Mouse (Mus musculus) cerebral cortex, adult 2 months (tissue): ENCODE measurements around the gene Cers2.

Experiments
- WGBS: fragments of 180-500 bp; shearing (Covaris S2); methylation state at CpG from one replicate; pipeline ENCODE4 v1.1.7; 2018; 5-methylcytosine and 5-hydroxymethylcytosine counted together

The Cers2 gene

GRCm38 (mm10) chr3:95290156-95290555 lies 24.4 kb upstream of the Cers2 start:
- 75% methylated on average over 6 of the region's 6 CpGs for WGBS

GRCm38 (mm10) chr3:95291041-95291440 lies 23.6 kb upstream of the Cers2 start:
- 78% methylated on average over 4 of the region's 4 CpGs for WGBS

GRCm38 (mm10) chr3:95292899-95293298 lies 21.7 kb upstream of the Cers2 start:
- 89% methylated on average over 2 of the region's 2 CpGs for WGBS

DNA sequence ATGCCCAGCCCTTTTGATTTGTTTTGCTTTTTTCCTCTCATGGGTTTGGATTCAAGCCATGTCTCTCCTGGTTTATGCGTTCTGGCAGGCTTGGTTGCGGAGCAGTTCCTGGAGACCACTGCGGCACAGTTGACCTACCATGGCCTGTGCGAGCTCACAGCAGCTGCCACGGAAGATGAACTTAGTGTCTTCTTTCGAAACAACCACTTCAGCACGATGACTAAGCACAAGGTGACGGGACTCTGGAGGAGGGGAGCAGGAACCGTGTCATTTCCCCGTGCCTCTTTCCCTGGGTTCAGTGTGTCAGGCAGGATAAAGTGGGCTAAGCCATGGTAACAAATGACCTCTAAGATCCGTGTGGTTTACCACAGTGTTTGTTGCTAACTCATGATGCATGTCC lies 21.1 kb upstream of the Cers2 start:
- WGBS: 72% methylated on average over 11 of the region's 11 CpGs

DNA sequence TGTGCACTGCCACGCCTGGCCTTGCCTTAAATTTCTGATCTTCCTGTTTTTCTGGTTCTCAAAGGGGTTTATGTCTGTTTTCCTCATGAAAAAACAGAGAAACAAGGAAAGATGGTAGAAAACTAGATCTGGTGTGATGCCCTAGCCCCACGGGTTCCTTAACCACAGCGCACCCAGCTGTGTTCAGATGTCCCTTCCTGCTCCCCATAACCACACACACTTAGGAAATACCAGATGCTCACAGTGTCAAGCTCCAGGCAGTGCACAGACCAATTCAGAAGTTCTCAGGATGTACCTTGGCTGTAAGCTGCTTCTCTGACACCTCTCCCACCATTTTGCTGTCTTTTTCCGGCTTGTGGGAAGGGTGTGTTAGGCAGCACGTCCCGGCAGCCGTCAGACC lies 20.3 kb upstream of the Cers2 start:
- WGBS: 75% methylated on average over 7 of the region's 7 CpGs

- WGBS: 71% methylated on average over 5 of the region's 5 CpGs
Measured at GRCm38 (mm10) chr3:95294718-95295117, 19.9 kb upstream of the Cers2 start.

DNA sequence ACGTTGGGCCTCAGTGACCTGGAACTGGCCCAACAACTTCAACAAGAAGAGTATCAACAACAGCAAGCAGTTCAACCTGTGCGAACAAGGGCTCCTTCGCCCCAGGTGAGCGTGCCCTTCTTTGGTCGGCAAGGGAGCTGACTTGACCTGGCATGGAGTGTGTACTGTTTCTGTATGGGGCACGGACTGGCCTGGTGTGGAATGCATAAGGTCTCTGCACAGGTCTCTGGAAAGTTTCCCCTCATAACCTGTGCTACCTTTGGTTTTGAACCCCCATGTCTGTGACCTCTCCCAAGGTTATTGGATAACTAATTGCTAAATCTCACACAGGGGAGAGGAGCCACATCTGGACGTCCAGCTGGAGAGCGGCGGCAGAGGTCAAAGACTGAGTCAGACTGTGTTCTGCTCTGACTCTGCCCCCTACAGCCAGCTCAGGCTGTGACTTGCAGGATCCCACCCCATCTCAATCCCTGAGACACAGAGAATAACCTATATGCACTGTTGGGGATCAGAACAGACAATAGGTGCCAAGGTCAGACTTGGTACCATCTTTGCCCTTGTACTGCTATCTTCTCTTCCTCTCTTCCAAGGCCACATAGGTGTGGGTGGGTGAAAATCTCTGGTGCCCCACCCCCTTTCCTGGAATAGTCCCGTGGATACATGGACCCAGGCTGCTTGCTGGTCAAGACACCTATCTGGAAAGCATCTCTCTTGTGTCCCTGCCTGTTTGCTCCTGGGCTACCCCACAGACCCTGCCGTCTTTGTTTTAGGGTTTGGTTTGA lies 19.1 kb upstream of the Cers2 start:
- WGBS: 78% methylated on average over 11 of the region's 11 CpGs

DNA sequence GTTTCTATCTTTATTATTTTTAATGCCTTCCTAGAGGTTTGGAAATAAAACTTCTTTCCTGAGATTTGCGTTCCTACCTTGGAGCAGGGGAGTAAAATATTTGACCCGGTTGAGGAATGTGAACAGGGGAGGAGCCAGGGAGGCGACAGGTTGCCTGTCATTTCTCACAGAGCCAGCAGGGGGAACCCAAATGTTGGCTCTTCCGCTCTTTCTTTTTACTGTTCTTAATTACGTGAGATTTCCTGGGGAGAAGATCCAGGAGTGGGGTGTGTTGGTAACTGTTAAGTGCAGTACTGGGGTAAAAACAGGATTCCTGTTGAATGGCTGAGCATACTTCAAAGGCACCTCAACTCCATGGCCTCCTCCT lies 18.5 kb upstream of the Cers2 start:
- WGBS: 20% methylated on average over 5 of the region's 5 CpGs

GRCm38 (mm10) chr3:95298018-95298417 lies 16.6 kb upstream of the Cers2 start:
- WGBS: 82% methylated on average over 7 of the region's 7 CpGs

DNA sequence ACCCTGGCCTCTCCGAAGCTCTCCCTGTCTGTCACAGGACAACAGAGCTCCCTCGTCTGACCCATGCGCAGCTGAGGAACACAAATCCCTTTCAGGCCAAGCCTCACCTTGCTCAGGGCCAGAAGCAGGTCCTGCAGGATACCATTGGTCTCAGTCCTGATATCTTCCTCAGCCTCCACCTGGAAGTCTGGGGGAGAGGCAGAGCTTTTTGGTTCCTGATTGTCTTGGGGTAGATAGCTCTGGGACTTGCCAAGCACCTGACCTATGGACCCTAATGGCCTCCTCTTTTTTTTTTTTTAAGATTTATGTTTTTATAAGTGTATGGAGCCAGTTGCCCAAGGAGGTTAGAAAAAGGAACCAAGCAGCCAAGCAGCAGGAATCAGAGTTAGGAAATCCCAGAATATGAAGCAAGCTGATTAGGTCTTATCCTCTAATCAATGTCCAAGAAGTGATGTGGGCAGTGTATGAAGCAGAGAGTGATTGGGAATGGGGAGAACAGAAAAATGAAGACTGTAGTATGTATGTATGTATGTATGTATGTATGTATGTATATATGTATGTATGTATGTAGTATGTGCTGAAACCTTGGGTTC lies 13.3 kb upstream of the Cers2 start:
- WGBS: 98% methylated on average over 3 of the region's 3 CpGs

DNA sequence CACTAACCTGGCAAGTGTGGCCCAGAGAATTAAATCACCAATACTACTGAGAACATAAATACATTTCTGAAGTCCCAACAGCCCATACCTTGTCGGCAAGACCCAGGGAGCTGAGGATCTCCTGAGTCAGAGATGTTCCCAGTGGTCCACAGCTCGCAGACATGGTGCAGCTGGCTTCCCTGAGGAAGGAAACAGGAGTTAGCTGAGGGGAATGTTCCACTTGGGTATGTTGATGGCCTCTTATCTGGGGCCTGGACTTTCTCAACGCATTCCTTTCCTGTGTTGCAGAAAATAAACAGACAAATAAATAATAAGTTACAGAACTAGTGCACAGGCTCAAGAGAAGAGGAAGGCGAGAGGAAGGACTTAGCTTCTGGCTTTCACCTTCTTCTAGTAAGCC lies 8.3 kb upstream of the Cers2 start:
- WGBS: 86% methylated on average over 4 of the region's 4 CpGs

DNA sequence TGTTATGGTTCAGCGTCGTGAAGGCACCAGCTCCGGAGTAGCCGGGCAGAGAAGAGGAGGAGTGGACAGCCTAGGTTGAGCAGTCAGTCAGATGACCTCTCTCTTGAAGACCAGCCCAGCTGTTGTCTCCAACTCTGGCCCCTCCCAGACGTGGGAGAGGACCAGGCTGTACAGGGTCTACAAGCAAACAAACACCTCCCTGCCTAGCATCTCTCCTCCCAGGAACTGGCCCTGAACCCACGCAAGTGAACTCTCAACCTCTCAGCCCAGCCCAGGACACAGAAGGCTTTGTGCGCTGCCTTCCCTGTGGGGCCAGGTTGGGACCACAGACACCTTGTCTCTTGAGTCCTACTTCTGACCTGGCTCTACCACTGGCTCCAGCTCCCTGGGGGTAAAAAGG lies 7.5 kb upstream of the Cers2 start, which contains the start of gene Anxa9:
TSS of gene Anxa9 (minus strand) at position 77 of the 400 bp plus-strand sequence.
- WGBS: 76% methylated on average over 7 of the region's 7 CpGs

GRCm38 (mm10) chr3:95310496-95310895 lies 4.1 kb upstream of the Cers2 start:
- 61% methylated on average over 3 of the region's 3 CpGs for WGBS

DNA sequence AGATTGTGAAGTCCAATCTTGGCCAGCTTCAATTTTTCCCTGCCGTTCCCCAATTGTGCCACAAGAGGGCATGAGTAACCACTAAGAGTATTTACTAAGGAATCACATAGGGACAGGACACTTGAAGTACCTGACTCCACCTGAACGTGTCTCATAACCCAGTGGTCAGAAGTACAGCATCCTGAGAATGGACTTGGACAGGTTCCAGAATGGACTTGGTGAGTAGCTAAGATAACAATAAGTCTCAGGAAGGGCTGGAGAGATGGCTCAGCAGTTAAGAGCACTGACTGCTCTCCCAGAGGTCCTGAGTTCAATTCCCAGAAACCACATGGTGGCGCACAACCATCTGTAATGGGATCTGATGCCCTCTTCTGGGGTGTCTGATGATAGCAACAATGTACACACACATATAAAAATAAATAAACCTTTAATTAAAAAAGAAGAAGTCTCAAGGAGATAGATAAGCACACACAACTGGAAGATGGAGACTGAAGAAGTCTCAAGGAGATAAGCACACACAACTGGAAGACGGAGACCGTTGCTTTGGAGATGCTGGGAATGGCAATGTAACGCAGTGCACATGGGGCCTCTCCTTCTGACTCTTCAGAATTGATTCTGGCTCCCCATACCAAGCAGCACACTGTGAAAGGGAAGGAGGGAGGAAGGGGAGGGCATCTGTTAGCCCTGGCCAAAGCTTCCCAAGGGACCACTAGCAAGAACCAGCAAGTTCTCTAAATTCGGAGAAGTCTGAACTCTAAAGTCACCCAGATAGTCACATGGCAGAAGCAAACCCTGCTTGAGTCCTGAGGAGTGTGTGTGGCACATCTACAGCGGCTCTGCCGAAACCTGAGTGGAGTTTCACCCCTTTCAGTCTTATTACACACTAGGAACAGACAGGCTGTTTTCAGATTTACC lies 3.4 kb upstream of the Cers2 start:
- WGBS: 66% methylated on average over 9 of the region's 9 CpGs

GRCm38 (mm10) chr3:95312623-95313022 lies 2.0 kb upstream of the Cers2 start:
- 73% methylated on average over 6 of the region's 6 CpGs for whole genome bisulfite sequencing

DNA sequence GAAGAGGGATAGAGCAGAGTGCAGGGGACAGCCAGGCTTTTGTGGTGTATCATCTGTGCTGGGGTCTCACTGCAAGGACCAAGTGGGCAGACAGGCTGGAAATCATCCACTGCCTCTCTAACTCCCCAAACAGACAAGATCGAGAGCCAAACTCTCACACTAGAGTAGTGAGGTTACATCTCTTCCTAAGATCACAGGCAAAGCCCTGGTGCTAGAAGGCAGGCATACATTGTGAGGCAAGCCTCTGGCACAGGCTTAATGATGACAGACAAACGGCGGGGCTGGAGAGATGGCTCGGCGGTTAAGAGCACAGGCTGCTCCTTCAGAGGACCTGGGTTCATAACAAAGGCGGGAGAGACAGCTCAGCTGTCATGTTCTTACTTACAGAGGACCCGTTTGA lies 1.1 kb upstream of the Cers2 start:
- 71% methylated on average over 7 of the region's 7 CpGs for WGBS

- WGBS: 73% methylated on average over 6 of the region's 6 CpGs
Measured at GRCm38 (mm10) chr3:95314075-95314474, 516 bp upstream of the Cers2 start.

DNA sequence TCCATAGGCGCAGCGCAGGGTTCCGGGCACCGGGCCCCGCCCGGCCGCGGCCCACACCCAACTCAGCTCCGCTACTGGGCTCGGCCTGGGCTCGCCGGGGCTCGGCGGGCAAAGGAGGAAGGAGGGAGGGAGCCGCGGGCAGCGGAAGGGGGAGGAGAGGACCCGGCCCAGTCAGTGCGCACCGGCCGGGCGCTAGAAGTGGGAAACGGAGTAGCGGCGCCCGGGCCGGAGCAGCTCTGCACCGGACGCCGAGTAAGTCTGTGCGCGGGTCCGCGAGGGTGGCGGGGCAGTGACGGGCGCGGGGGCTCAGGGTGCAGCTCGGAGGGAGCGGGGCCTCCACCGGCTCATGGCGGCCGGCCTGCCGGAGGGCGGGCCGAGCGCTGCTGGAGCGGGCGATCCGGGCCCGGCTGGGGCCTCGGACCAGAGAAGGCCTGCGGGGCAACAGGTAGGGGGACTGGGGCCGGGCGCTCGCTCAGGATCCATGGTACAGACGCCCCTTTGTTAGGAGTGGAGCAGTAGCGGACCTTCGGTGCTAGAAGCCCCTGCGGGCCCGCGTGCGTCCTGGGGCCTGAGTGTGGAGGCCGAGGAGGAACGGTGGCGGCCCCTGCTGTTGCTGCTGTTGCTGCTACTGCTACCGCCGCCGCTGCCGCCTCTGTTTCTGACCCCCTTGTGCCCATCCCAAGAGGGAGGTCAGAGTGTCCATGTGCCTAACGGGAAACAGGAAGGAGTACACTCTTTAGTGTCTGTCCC lies 678 bp downstream of the Cers2 start:
- WGBS: under 1% methylated on average over 69 of the region's 71 CpGs

- WGBS: 22% methylated on average over 9 of the region's 9 CpGs
Measured at GRCm38 (mm10) chr3:95315844-95316550, 1.4 kb downstream of the Cers2 start.

DNA sequence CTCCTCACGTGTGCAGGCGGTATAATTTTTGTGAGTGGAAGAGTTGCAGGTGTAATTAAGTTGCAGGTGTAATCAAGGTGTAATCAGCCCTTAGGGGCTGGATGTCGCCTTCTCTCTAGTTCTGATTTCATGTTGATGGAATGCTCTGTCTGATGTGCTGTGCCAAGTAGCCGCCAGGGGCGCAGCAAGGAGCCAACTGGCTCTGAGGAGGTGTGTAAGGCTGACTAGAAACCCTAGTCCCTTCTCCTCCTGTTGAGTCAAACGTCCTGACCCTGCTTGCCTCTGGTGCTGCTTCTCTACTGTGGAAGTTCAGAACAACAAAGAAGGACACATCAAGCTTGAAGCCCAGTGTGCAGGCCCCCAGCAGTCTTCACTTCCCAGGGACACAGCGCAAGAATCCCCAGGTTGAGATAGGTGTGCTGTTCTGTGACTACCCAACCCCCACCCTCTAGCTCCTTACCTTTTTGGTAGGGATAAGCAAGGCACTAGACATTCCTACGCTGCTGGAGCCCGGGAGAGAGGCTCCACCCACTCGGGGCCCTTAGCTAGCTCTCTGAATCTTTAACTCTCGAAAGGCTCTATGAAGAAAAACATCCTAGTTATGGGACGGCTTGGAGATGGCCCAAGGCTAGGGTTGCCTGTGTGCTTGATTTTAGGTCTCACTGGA lies 3.0 kb downstream of the Cers2 start:
- WGBS: 24% methylated on average over 12 of the region's 12 CpGs

- WGBS: 60% methylated on average over 6 of the region's 6 CpGs
Measured at GRCm38 (mm10) chr3:95318548-95318947, 4.0 kb downstream of the Cers2 start.
